Mouse (Mus musculus) lung, postnatal 0 days (tissue): Measurements from ENCODE around the gene Rab43.

ENCODE experiments used
- CTCF ChIP-seq: IDR thresholded peaks from 2 replicates; pipeline ENCODE4 v1.5.1; 2016; ENCODE audit warnings: antibody characterized with exemption, mild to moderate bottlenecking
- EP300 ChIP-seq: IDR thresholded peaks from 2 replicates; pipeline ENCODE4 v1.6.1; 2016; ENCODE audit warnings: antibody characterized with exemption, mild to moderate bottlenecking, control low read depth

DNA sequence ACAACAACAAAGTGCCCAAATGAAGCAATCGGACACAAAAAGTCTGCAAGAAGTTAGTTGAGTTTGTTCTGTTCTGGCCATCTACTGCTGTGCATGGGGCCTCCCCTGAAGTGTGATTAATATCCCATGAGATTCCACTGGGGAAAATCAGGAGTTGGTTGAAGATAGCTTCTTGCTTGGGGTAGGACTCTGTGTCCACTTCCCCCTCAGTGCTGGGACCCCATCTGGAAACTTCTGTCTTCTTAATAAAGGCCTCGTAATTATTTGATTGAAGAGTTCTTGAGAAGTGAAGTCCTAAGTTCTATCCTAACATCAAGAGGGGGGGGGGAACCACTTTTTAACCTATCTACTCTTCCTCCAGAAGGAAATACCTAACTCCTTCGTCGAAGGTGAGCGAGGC is 49.8 kb downstream of the Rab43 start:
- TF ChIP-seq CTCF (no peak), EP300 (no peak)
